Mouse (Mus musculus) erythroblast, embryonic 14.5 days (primary cell): ENCODE measurements around the gene Gm37240.

Source experiments
- GATA1 ChIP-seq: IDR thresholded peaks from 2 replicates; pipeline ENCODE4 v1.6.1; 2012; ENCODE audit warnings: low read length, inconsistent platforms, mixed read lengths
- TAL1 ChIP-seq: IDR thresholded peaks from 3 replicates; pipeline ENCODE4 v1.6.1; 2012; ENCODE audit warnings: low read length, inconsistent platforms, mixed read lengths

GRCm38 (mm10) chr3:84974193-84974592, 913.1 kb downstream of the Gm37240 start:
- no peak for TF ChIP-seq TAL1
- TF ChIP-seq GATA1: no peak
